Mouse (Mus musculus) MEL (cell line): ENCODE results near the gene Celsr1. TPM values are rescaled to one million over a fixed set of nuclear protein-coding genes. Genes with fewer than 3 reads are reported as not detected.
A peak's percentile ranks its signal among the peaks of the same experiment; 100 is the strongest.

ENCODE experiments used
- DNase-seq: peaks from one replicate; pipeline ENCODE4 v3.0.0; 2011; ENCODE audit warnings: low read depth, low spot score
- H3K27ac ChIP-seq: 2 replicates; pipeline ENCODE4 v1.5.1; 2012; ENCODE audit warnings: low read depth, mild to moderate bottlenecking, control low read depth, low read length, moderate library complexity; ENCODE audit not compliant: control insufficient read depth
- H3K27me3 ChIP-seq, 2 experiments: fragments of 150-350 bp in 1 of 2; sonication (generic) in 1 of 2; 2 replicates each; pipeline ENCODE4 v1.6.1; 2012; ENCODE audit warnings: low read length in 2 of 2, mild to moderate bottlenecking in 2 of 2, improper control_type of control experiment in 1 of 2, moderate library complexity in 1 of 2; ENCODE audit not compliant: insufficient read depth in 2 of 2, control insufficient read depth in 1 of 2
- H3K36me3 ChIP-seq, 2 experiments: 2 replicates each; pipeline ENCODE4 v1.6.1; 2012 to 2014; ENCODE audit warnings: low read length in 2 of 2, improper control_type of control experiment in 1 of 2, inconsistent platforms in 1 of 2, mild to moderate bottlenecking in 1 of 2; ENCODE audit not compliant: insufficient read depth in 2 of 2, control insufficient read depth in 1 of 2
- H3K4me1 ChIP-seq, 2 experiments: fragments of 150-350 bp in 1 of 2; sonication (generic) in 1 of 2; 2 replicates each; pipeline ENCODE4 v1.6.1; 2012; ENCODE audit warnings: low read length in 2 of 2, improper control_type of control experiment in 1 of 2, mild to moderate bottlenecking in 1 of 2; ENCODE audit not compliant: insufficient read depth in 2 of 2, control insufficient read depth in 1 of 2
- H3K4me3 ChIP-seq, 2 experiments: fragments of 150-350 bp in 1 of 2; sonication (generic) in 1 of 2; 2 replicates each; pipeline ENCODE4 v1.5.1; 2012; ENCODE audit warnings: low read depth in 2 of 2, low read length in 2 of 2, mild to moderate bottlenecking in 2 of 2, moderate library complexity in 2 of 2, control low read depth in 1 of 2, improper control_type of control experiment in 1 of 2; ENCODE audit not compliant: control insufficient read depth in 1 of 2, insufficient read depth in 1 of 2
- H3K79me2 ChIP-seq: 2 replicates; pipeline ENCODE4 v1.6.1; 2012; ENCODE audit warnings: mild to moderate bottlenecking, low read length, moderate library complexity; ENCODE audit not compliant: control insufficient read depth, poor library complexity, insufficient read depth
- H3K9ac ChIP-seq: 2 replicates; pipeline ENCODE4 v1.6.1; 2012; ENCODE audit warnings: low read depth, mild to moderate bottlenecking, control low read depth, low read length, moderate library complexity; ENCODE audit not compliant: control insufficient read depth, poor library complexity, severe bottlenecking
- H3K9me3 ChIP-seq: fragments of 150-350 bp; sonication (generic); replicated peaks from 2 replicates; pipeline ENCODE4 v1.6.1; 2012; ENCODE audit warnings: mild to moderate bottlenecking, low read length, improper control_type of control experiment, moderate library complexity; ENCODE audit not compliant: insufficient read depth
- BHLHE40 ChIP-seq: IDR thresholded peaks from 2 replicates; pipeline ENCODE4 v1.6.1; 2012; ENCODE audit warnings: low read depth, mild to moderate bottlenecking, inconsistent platforms, low read length, improper control_type of control experiment, borderline replicate concordance
- CHD2 ChIP-seq: IDR thresholded peaks from 2 replicates; pipeline ENCODE4 v1.6.1; 2011; ENCODE audit warnings: low read length, improper control_type of control experiment
- E2F4 ChIP-seq: IDR thresholded peaks from 2 replicates; pipeline ENCODE4 v1.6.1; 2011; ENCODE audit warnings: low read depth, low read length, improper control_type of control experiment, borderline replicate concordance
- ETS1 ChIP-seq: IDR thresholded peaks from 2 replicates; pipeline ENCODE4 v1.6.1; 2012; ENCODE audit warnings: low read depth, mild to moderate bottlenecking, inconsistent platforms, low read length, improper control_type of control experiment, moderate library complexity
- HCFC1 ChIP-seq: IDR thresholded peaks from 2 replicates; pipeline ENCODE4 v1.6.1; 2012; ENCODE audit warnings: low read depth, mild to moderate bottlenecking, inconsistent platforms, low read length, improper control_type of control experiment, moderate library complexity
- JUND ChIP-seq: IDR thresholded peaks from 2 replicates; pipeline ENCODE4 v1.6.1; 2011; ENCODE audit warnings: low read depth, mild to moderate bottlenecking, improper control_type of control experiment, low read length
- MAX ChIP-seq: IDR thresholded peaks from 2 replicates; pipeline ENCODE4 v1.6.1; 2011; ENCODE audit warnings: low read length, improper control_type of control experiment
- MAZ ChIP-seq: IDR thresholded peaks from 2 replicates; pipeline ENCODE4 v1.6.1; 2012; ENCODE audit warnings: low read depth, mild to moderate bottlenecking, inconsistent platforms, low read length, improper control_type of control experiment
- MXI1 ChIP-seq: IDR thresholded peaks from 2 replicates; pipeline ENCODE4 v1.6.1; 2011; ENCODE audit warnings: mild to moderate bottlenecking, low read depth, low read length, improper control_type of control experiment
- MYB ChIP-seq: IDR thresholded peaks from 2 replicates; pipeline ENCODE4 v1.6.1; 2011; ENCODE audit warnings: mild to moderate bottlenecking, low read depth, low read length, improper control_type of control experiment
- NELFE ChIP-seq: IDR thresholded peaks from 2 replicates; pipeline ENCODE4 v1.6.1; 2011; ENCODE audit warnings: low read depth, low read length, improper control_type of control experiment
- POLR2A ChIP-seq, 2 experiments: IDR thresholded peaks; 2 replicates each; pipeline ENCODE4 v1.6.1; 2011 to 2012; ENCODE audit warnings: low read length in 2 of 2, mild to moderate bottlenecking in 2 of 2, control low read depth in 1 of 2, improper control_type of control experiment in 1 of 2, low read depth in 1 of 2, moderate library complexity in 1 of 2; ENCODE audit not compliant: control insufficient read depth in 1 of 2, insufficient read depth in 1 of 2, poor library complexity in 1 of 2
- POLR2AphosphoS2 ChIP-seq: IDR thresholded peaks from 2 replicates; pipeline ENCODE4 v1.6.1; 2011; ENCODE audit warnings: low read length, improper control_type of control experiment
- RAD21 ChIP-seq: IDR thresholded peaks from 2 replicates; pipeline ENCODE4 v1.6.1; 2011; ENCODE audit warnings: mild to moderate bottlenecking, low read depth, low read length, improper control_type of control experiment
- RCOR1 ChIP-seq: IDR thresholded peaks from 2 replicates; pipeline ENCODE4 v1.6.1; 2012; ENCODE audit warnings: low read depth, mild to moderate bottlenecking, inconsistent platforms, low read length, improper control_type of control experiment
- SIN3A ChIP-seq: IDR thresholded peaks from 2 replicates; pipeline ENCODE4 v1.6.1; 2012; ENCODE audit warnings: low read length, improper control_type of control experiment, inconsistent platforms
- TAL1 ChIP-seq: IDR thresholded peaks from 2 replicates; pipeline ENCODE4 v1.6.1; 2012; ENCODE audit warnings: mild to moderate bottlenecking, inconsistent platforms, low read length, moderate library complexity, mixed read lengths
- TCF12 ChIP-seq: IDR thresholded peaks from 2 replicates; pipeline ENCODE4 v1.6.1; 2014; ENCODE audit warnings: low read depth, mild to moderate bottlenecking, inconsistent platforms, low read length, improper control_type of control experiment, moderate library complexity
- USF1 ChIP-seq: IDR thresholded peaks from 2 replicates; pipeline ENCODE4 v1.6.1; 2014; ENCODE audit warnings: low read depth, mild to moderate bottlenecking, inconsistent platforms, low read length, improper control_type of control experiment, moderate library complexity
- USF2 ChIP-seq, 2 experiments: IDR thresholded peaks; 2 replicates each; pipeline ENCODE4 v1.6.1; 2011 to 2012; ENCODE audit warnings: improper control_type of control experiment in 2 of 2, low read length in 2 of 2, borderline replicate concordance in 1 of 2, inconsistent platforms in 1 of 2, low read depth in 1 of 2, mild to moderate bottlenecking in 1 of 2; ENCODE audit not compliant: insufficient read depth in 1 of 2
- ZC3H11A ChIP-seq: IDR thresholded peaks from 2 replicates; pipeline ENCODE4 v1.6.1; 2012; ENCODE audit warnings: low read depth, mild to moderate bottlenecking, inconsistent platforms, low read length, improper control_type of control experiment
- ZNF384 ChIP-seq: IDR thresholded peaks from 2 replicates; pipeline ENCODE4 v1.6.1; 2012; ENCODE audit warnings: low read depth, mild to moderate bottlenecking, inconsistent platforms, low read length, improper control_type of control experiment
- polyA plus RNA-seq, 2 experiments: library from polyadenylated mRNA; stranded (reverse) in 1 of 2; unstranded in 1 of 2; fragments of >175 nt in 1 of 2; fragments of >200 nt in 1 of 2; gene quantifications; 2 replicates each; pipeline versions ENCODE4 v1.2.1 to v1.2.4; 2012; ENCODE audit warnings: low replicate concordance in 2 of 2, low read depth in 1 of 2; ENCODE audit not compliant: insufficient read length in 2 of 2, insufficient read depth in 1 of 2, missing spikeins in 1 of 2
- total RNA-seq: library from RNA; depleted of rRNA; stranded (reverse); fragments of 300-350 nt; gene quantifications from 2 replicates; pipeline ENCODE4 v1.2.3, GENCODE M21; 2012

The Celsr1 gene
- total and polyA plus RNA-seq, 3 experiments, result 0.12 to 0.42 TPM; not detected in 1

- H3K4me3 ChIP-seq, result no peak overlapping the region
- H3K27me3 ChIP-seq, result no peaks in the 10 kb centered on the region
- no peaks in the 10 kb centered on the region for H3K9me3 ChIP-seq
- peaks cover 1 to 59% of the 10 kb centered on the region in 2 experiments for H3K4me1 ChIP-seq
- DNase-seq, result no peak
- peaks cover 84% of the 10 kb centered on the region for H3K79me2 ChIP-seq
- no peak overlapping the region for H3K9ac ChIP-seq
- TF ChIP-seq TAL1 (no peak), POLR2A (IDR thresholded peaks at IDR 0.05; ENCODE audit: control insufficient read depth in 1 of 2, insufficient read depth in 1 of 2, low read depth in 1 of 2, low read length in 2 of 2, poor library complexity in 1 of 2) (no peak), MYB (no peak), USF2 (IDR thresholded peaks at IDR 0.05; ENCODE audit: borderline replicate concordance in 1 of 2, insufficient read depth in 1 of 2, low read depth in 1 of 2, low read length in 2 of 2) (no peak), HCFC1 (no peak), BHLHE40 (no peak), ETS1 (no peak), CHD2 (no peak), SIN3A (no peak), TCF12 (no peak), ZNF384 (no peak), RAD21 (no peak), USF1 (no peak)
- TF ChIP-seq, all 39 proteins: peak for 0
- peak overlapping the region; percentile 5; the same call in 1 of the 2 replicates for H3K27ac ChIP-seq
- peaks cover 0 to 48% of the 10 kb centered on the region in 2 experiments; a peak in 2 of 4 replicates for H3K36me3 ChIP-seq
These were observed 31.8 kb upstream of the Celsr1 start for GRCm38 (mm10) chr15:86065367-86065766.

GRCm38 (mm10) chr15:86064850-86065229, 31.3 kb upstream of the Celsr1 start:
- H3K27ac ChIP-seq, result no peak overlapping the region; the same call in 1 of the 2 replicates
- DNase-seq, result no peak
- peaks cover 0 to 51% of the 10 kb centered on the region in 2 experiments; a peak in 2 of 4 replicates for H3K36me3 ChIP-seq
- H3K27me3 ChIP-seq, result no peaks in the 10 kb centered on the region
- H3K79me2 ChIP-seq, result peaks cover 87% of the 10 kb centered on the region
- TF ChIP-seq E2F4 (no peak), HCFC1 (no peak), POLR2AphosphoS2 (no peak), RCOR1 (no peak), ZC3H11A (no peak), TAL1 (no peak), NELFE (no peak), USF1 (no peak), CHD2 (no peak), MAX (no peak), MAZ (no peak), MXI1 (no peak), JUND (no peak), USF2 (IDR thresholded peaks at IDR 0.05; ENCODE audit: borderline replicate concordance in 1 of 2, insufficient read depth in 1 of 2, low read depth in 1 of 2, low read length in 2 of 2) (no peak)
- H3K9ac ChIP-seq, result no peak overlapping the region
- H3K9me3 ChIP-seq, result no peaks in the 10 kb centered on the region
- no peak overlapping the region for H3K4me3 ChIP-seq
- peaks cover 4 to 64% of the 10 kb centered on the region in 2 experiments for H3K4me1 ChIP-seq
